Mouse (Mus musculus) forebrain, embryonic 12.5 days (tissue): ENCODE results near the gene Gltp. TPM values are rescaled to one million over a fixed set of nuclear protein-coding genes. Genes with fewer than 3 reads are reported as not detected.
A peak's percentile ranks its signal among the peaks of the same experiment; 100 is the strongest.

ENCODE experiments used
- ATAC-seq: fragments of 200-750 bp; cut with Nextera tagmentation; 2 replicates; pipeline ENCODE4 v1.8.0; 2017; ENCODE audit warnings: moderate TSS enrichment; ENCODE audit not compliant: low FRiP score
- H3K27ac ChIP-seq: fragments of 300-500 bp; sonication (generic); 2 replicates; pipeline ENCODE4 v1.5.1; 2016; ENCODE audit warnings: mild to moderate bottlenecking
- H3K27me3 ChIP-seq: fragments of 300-500 bp; sonication (generic); 2 replicates; pipeline ENCODE4 v1.6.1; 2016; ENCODE audit warnings: mild to moderate bottlenecking
- H3K36me3 ChIP-seq: fragments of 300-500 bp; sonication (generic); replicated peaks from 2 replicates; pipeline ENCODE4 v1.6.1; 2016; ENCODE audit warnings: mild to moderate bottlenecking
- H3K4me1 ChIP-seq: fragments of 300-500 bp; sonication (generic); 2 replicates; pipeline ENCODE4 v1.6.1; 2016
- H3K4me2 ChIP-seq: fragments of 300-500 bp; sonication (generic); 2 replicates; pipeline ENCODE4 v1.6.1; 2016; ENCODE audit warnings: mild to moderate bottlenecking, moderate library complexity
- H3K4me3 ChIP-seq: fragments of 300-500 bp; sonication (generic); replicated peaks from 2 replicates; pipeline ENCODE4 v1.5.1; 2016; ENCODE audit warnings: mild to moderate bottlenecking
- H3K9ac ChIP-seq: fragments of 300-500 bp; sonication (generic); 2 replicates; pipeline ENCODE4 v1.6.1; 2016; ENCODE audit warnings: mild to moderate bottlenecking
- H3K9me3 ChIP-seq: fragments of 300-500 bp; sonication (generic); 2 replicates; pipeline ENCODE4 v1.6.1; 2016
- WGBS: fragments of 180-500 bp; shearing (Covaris S2); methylation state at CpG from one replicate; pipeline ENCODE4 v1.1.7; 2016; 5-methylcytosine and 5-hydroxymethylcytosine counted together
- polyA plus RNA-seq: library from polyadenylated mRNA; unstranded; fragments of >200 nt; fragmentation: Nextera tagmentation; extraction: Ambion mirVana; gene quantifications from 2 replicates; pipeline ENCODE4 v1.2.1, GENCODE M21; 2016

The Gltp gene
- polyA plus RNA-seq, result 66.2 and 73.5 TPM in 2 replicates

- peak; percentile 99 for ATAC-seq
- H3K4me2 ChIP-seq, result peak within 1 kb of the TSS; percentile 95
- no peak within 1 kb of the TSS for H3K27ac ChIP-seq
- H3K4me1 ChIP-seq, result peaks cover 24% of the 10 kb centered on the region
- peaks cover 3% of the 10 kb centered on the region; the same call in 1 of the 2 replicates for H3K27me3 ChIP-seq
- WGBS, result 5% methylated on average over 59 of the region's 75 CpGs
- peak within 1 kb of the TSS; percentile 73 for H3K4me3 ChIP-seq
- H3K36me3 ChIP-seq, result no peaks in the 10 kb centered on the region
- H3K9ac ChIP-seq, result peak within 1 kb of the TSS; percentile 85
- H3K9me3 ChIP-seq, result no peaks in the 10 kb centered on the region
These were observed at the start of gene Gltp for GRCm38 (mm10) chr5:114690633-114691567. Gltp (minus strand) TSS chr5:114690984.

- WGBS, result 94% methylated on average over 12 of the region's 12 CpGs
These were observed 48.0 kb upstream of the Gltp start for GRCm38 (mm10) chr5:114738707-114739241.

GRCm38 (mm10) chr5:114737090-114737887 lies 46.5 kb upstream of the Gltp start:
- ATAC-seq, result no peak
- H3K9ac ChIP-seq, result no peak overlapping the region
- WGBS, result 88% methylated on average over 21 of the region's 21 CpGs
- peaks cover 81% of the 10 kb centered on the region for H3K36me3 ChIP-seq
- H3K4me2 ChIP-seq, result no peak overlapping the region
- no peaks in the 10 kb centered on the region for H3K27me3 ChIP-seq
- no peak overlapping the region for H3K4me3 ChIP-seq
- H3K9me3 ChIP-seq, result no peaks in the 10 kb centered on the region
- no peaks in the 10 kb centered on the region for H3K4me1 ChIP-seq
- no peak overlapping the region for H3K27ac ChIP-seq

More at GRCm38 (mm10) chr5:114738707-114739241, 48.0 kb upstream of the Gltp start:
- Histone ChIP-seq H3K4me2 (no peak overlapping the region), H3K27me3 (no peaks in the 10 kb centered on the region), H3K4me1 (no peaks in the 10 kb centered on the region), H3K27ac (no peak overlapping the region), H3K9me3 (no peaks in the 10 kb centered on the region), H3K36me3 (peaks cover 81% of the 10 kb centered on the region), H3K4me3 (no peak overlapping the region), H3K9ac (no peak overlapping the region)
- ATAC-seq, result no peak

GRCm38 (mm10) chr5:114733606-114734005 lies 42.8 kb upstream of the Gltp start:
- Histone ChIP-seq H3K36me3 (peaks cover 94% of the 10 kb centered on the region), H3K27me3 (no peaks in the 10 kb centered on the region), H3K4me1 (no peaks in the 10 kb centered on the region), H3K9me3 (no peaks in the 10 kb centered on the region), H3K4me3 (no peak overlapping the region), H3K9ac (no peak overlapping the region), H3K4me2 (no peak overlapping the region), H3K27ac (no peak overlapping the region)
- no peak for ATAC-seq
- 93% methylated on average over 15 of the region's 15 CpGs for WGBS

- Histone ChIP-seq H3K36me3 (peaks cover 91% of the 10 kb centered on the region), H3K4me3 (no peak overlapping the region), H3K9me3 (no peaks in the 10 kb centered on the region), H3K4me2 (no peak overlapping the region), H3K27ac (no peak overlapping the region), H3K4me1 (no peaks in the 10 kb centered on the region), H3K9ac (no peak overlapping the region), H3K27me3 (no peaks in the 10 kb centered on the region)
- WGBS, result 94% methylated on average over 15 of the region's 15 CpGs
- ATAC-seq, result no peak
These were observed 41.2 kb upstream of the Gltp start for GRCm38 (mm10) chr5:114731969-114732368.

- H3K4me1 ChIP-seq, result no peaks in the 10 kb centered on the region
- no peaks in the 10 kb centered on the region for H3K9me3 ChIP-seq
- no peaks in the 10 kb centered on the region for H3K27me3 ChIP-seq
- no peak overlapping the region for H3K9ac ChIP-seq
- H3K4me3 ChIP-seq, result no peak overlapping the region
- no peak overlapping the region for H3K27ac ChIP-seq
- 73% methylated on average over 6 of the region's 6 CpGs for WGBS
- peaks cover 86% of the 10 kb centered on the region for H3K36me3 ChIP-seq
- H3K4me2 ChIP-seq, result no peak overlapping the region
- ATAC-seq, result no peak
These were observed 40.7 kb upstream of the Gltp start for GRCm38 (mm10) chr5:114731498-114731897.

GRCm38 (mm10) chr5:114730129-114730528 lies 39.3 kb upstream of the Gltp start:
- Histone ChIP-seq H3K4me3 (no peak overlapping the region), H3K9ac (no peak overlapping the region), H3K27me3 (no peaks in the 10 kb centered on the region), H3K36me3 (peaks cover 86% of the 10 kb centered on the region), H3K9me3 (no peaks in the 10 kb centered on the region), H3K27ac (no peak overlapping the region), H3K4me2 (no peak overlapping the region), H3K4me1 (no peaks in the 10 kb centered on the region)
- ATAC-seq, result no peak
- 83% methylated on average over 10 of the region's 10 CpGs for WGBS

GRCm38 (mm10) chr5:114728160-114728559 lies 37.4 kb upstream of the Gltp start:
- Histone ChIP-seq H3K9me3 (no peaks in the 10 kb centered on the region), H3K4me1 (no peaks in the 10 kb centered on the region), H3K4me2 (no peak overlapping the region), H3K4me3 (no peak overlapping the region), H3K9ac (no peak overlapping the region), H3K36me3 (peaks cover 82% of the 10 kb centered on the region), H3K27ac (no peak overlapping the region), H3K27me3 (no peaks in the 10 kb centered on the region)
- 86% methylated on average over 10 of the region's 10 CpGs for WGBS
- ATAC-seq, result no peak

- peaks cover 76% of the 10 kb centered on the region for H3K36me3 ChIP-seq
- H3K4me3 ChIP-seq, result no peak overlapping the region
- 91% methylated on average over 13 of the region's 13 CpGs for WGBS
- no peaks in the 10 kb centered on the region for H3K27me3 ChIP-seq
- no peak overlapping the region for H3K4me2 ChIP-seq
- ATAC-seq, result no peak
- no peak overlapping the region for H3K9ac ChIP-seq
- no peak overlapping the region for H3K27ac ChIP-seq
- H3K9me3 ChIP-seq, result no peaks in the 10 kb centered on the region
- H3K4me1 ChIP-seq, result no peaks in the 10 kb centered on the region
These were observed 32.1 kb upstream of the Gltp start for GRCm38 (mm10) chr5:114722846-114723245.

GRCm38 (mm10) chr5:114721969-114722368 lies 31.2 kb upstream of the Gltp start:
- Histone ChIP-seq H3K36me3 (peaks cover 79% of the 10 kb centered on the region), H3K27me3 (no peaks in the 10 kb centered on the region), H3K4me3 (no peak overlapping the region), H3K4me2 (no peak overlapping the region), H3K4me1 (no peaks in the 10 kb centered on the region), H3K9me3 (no peaks in the 10 kb centered on the region), H3K27ac (no peak overlapping the region), H3K9ac (no peak overlapping the region)
- 95% methylated on average over 10 of the region's 10 CpGs for WGBS
- no peak for ATAC-seq

GRCm38 (mm10) chr5:114720784-114721183 lies 30.0 kb upstream of the Gltp start:
- Histone ChIP-seq H3K4me1 (no peaks in the 10 kb centered on the region), H3K27me3 (no peaks in the 10 kb centered on the region), H3K4me3 (no peak overlapping the region), H3K9me3 (no peaks in the 10 kb centered on the region), H3K27ac (no peak overlapping the region), H3K9ac (no peak overlapping the region), H3K36me3 (peaks cover 86% of the 10 kb centered on the region), H3K4me2 (no peak overlapping the region)
- 92% methylated on average over 11 of the region's 11 CpGs for WGBS
- ATAC-seq, result no peak

- ATAC-seq, result no peak
- no peak overlapping the region for H3K9ac ChIP-seq
- 89% methylated on average over 6 of the region's 6 CpGs for WGBS
- no peak overlapping the region for H3K4me2 ChIP-seq
- no peaks in the 10 kb centered on the region for H3K4me1 ChIP-seq
- no peaks in the 10 kb centered on the region for H3K9me3 ChIP-seq
- no peak overlapping the region for H3K27ac ChIP-seq
- no peaks in the 10 kb centered on the region for H3K27me3 ChIP-seq
- no peak overlapping the region for H3K4me3 ChIP-seq
- H3K36me3 ChIP-seq, result peaks cover 87% of the 10 kb centered on the region
These were observed 29.1 kb upstream of the Gltp start for GRCm38 (mm10) chr5:114719928-114720270.
